ENCODE assay signal across 13 mouse cellular contexts in the genomic region with DNA sequence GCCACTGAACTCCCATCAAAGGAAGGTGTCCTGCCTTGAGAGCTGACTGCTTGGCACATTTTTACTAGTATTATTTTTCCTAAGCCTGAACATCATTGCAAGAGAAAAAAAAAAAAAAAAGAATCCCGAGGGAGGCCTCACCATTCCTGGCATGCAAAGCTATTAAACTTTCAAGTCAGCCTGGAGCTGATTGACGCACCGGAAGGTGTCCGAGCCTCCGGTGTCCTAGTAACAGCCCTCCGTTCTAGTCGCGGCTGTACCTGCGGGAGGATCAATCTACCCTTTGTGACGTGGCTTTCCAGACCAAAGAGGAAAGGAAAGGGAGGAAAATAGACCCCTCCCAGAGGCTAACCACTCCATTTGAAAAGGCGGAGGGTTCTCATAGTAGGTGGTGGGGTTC. TPM values are rescaled to one million over a fixed set of nuclear protein-coding genes. Genes with fewer than 3 reads are reported as not detected.
DNase-seq lines count a peak whose midpoint lies in the region; ATAC-seq and TF ChIP-seq lines count a peak whose summit lies in the region.
"Had no signal": no experiment of that assay in that cellular context is flagged by ENCODE, and none has a peak within 500 bp of the region (broad histone marks: within the 10 kb centered on the region; RNA-seq: fewer than 3 reads in every experiment).

No protein-coding gene starts in this region.

- 20% methylated on average over 11 of the region's 11 CpGs for WGBS in intestine, embryonic 14.5 days
- 27% methylated on average over 11 of the region's 11 CpGs for WGBS in intestine, embryonic 15.5 days
- WGBS in limb, embryonic 12.5 days: 12% methylated on average over 11 of the region's 11 CpGs
- 35% methylated on average over 11 of the region's 11 CpGs for WGBS in forebrain, embryonic 13.5 days

- H3K27me3 ChIP-seq in intestine, embryonic 14.5 days (replicated peaks; ENCODE audit: control insufficient read depth, insufficient read depth, low read length): no peaks in the 10 kb centered on the region
- no peaks in the 10 kb centered on the region for H3K27me3 ChIP-seq in intestine, embryonic 15.5 days (replicated peaks)
- H3K27me3 ChIP-seq in testis, adult 2 months (ENCODE audit: control insufficient read depth, insufficient read depth, low read length): no peaks in the 10 kb centered on the region
- H3K27me3 ChIP-seq in limb, embryonic 12.5 days: no peaks in the 10 kb centered on the region
- no peaks in the 10 kb centered on the region for H3K27me3 ChIP-seq in forebrain, embryonic 13.5 days

- peak overlapping the region; percentile 24; the same call in 1 of the 2 replicates for H3K4me2 ChIP-seq in intestine, embryonic 14.5 days (ENCODE audit: low read length)
- no peak overlapping the region for H3K4me2 ChIP-seq in intestine, embryonic 15.5 days (replicated peaks)
- peak overlapping the region; percentile 38 for H3K4me2 ChIP-seq in limb, embryonic 12.5 days
- H3K4me2 ChIP-seq in forebrain, embryonic 13.5 days: no peak overlapping the region; the same call in 1 of the 2 replicates

- intact Hi-C loops in left cerebral cortex, postnatal 4 days (cut with DNase I): loop anchor here (10.0 kb wide), 1 partner anchor 107 kb away; the partner anchor contains the start of gene Cdv3

- TF ChIP-seq POLR2A in testis, adult 2 months (IDR thresholded peaks at IDR 0.05; ENCODE audit: control insufficient read depth, low read depth, low read length): no peak; the same call in 1 of the 2 replicates

- no peak overlapping the region for H3K27ac ChIP-seq in intestine, embryonic 14.5 days (ENCODE audit: low read depth)
- no peak overlapping the region for H3K27ac ChIP-seq in intestine, embryonic 15.5 days
- H3K27ac ChIP-seq in testis, adult 2 months (ENCODE audit: control insufficient read depth, insufficient read depth, low read depth, low read length): no peak overlapping the region
- H3K27ac ChIP-seq in limb, embryonic 12.5 days: 0 out of 2 replicates have a peak overlapping the region, but pooled peaks have one; percentile 54
- H3K27ac ChIP-seq in forebrain, embryonic 13.5 days: no peak overlapping the region

- H3K4me3 ChIP-seq in intestine, embryonic 14.5 days (ENCODE audit: low read depth, low read length): no peak overlapping the region
- H3K4me3 ChIP-seq in intestine, embryonic 15.5 days (replicated peaks): no peak overlapping the region
- H3K4me3 ChIP-seq in testis, adult 2 months (ENCODE audit: control insufficient read depth, low read depth, low read length): peak overlapping the region; percentile 72
- H3K4me3 ChIP-seq in limb, embryonic 12.5 days (replicated peaks): no peak overlapping the region
- no peak overlapping the region for H3K4me3 ChIP-seq in forebrain, embryonic 13.5 days

- no peak overlapping the region for H3K9ac ChIP-seq in intestine, embryonic 14.5 days (ENCODE audit: low read length)
- no peak overlapping the region for H3K9ac ChIP-seq in intestine, embryonic 15.5 days
- H3K9ac ChIP-seq in limb, embryonic 12.5 days (replicated peaks): no peak overlapping the region
- no peak overlapping the region for H3K9ac ChIP-seq in forebrain, embryonic 13.5 days

- DNase-seq in intestine, embryonic 14.5 days (ENCODE audit: low spot score): no peak
- no peak for DNase-seq in testis, postnatal 10 days (ENCODE audit: low spot score)
- no peak for DNase-seq in left cerebral cortex, postnatal 4 days
- DNase-seq: cerebellum, adult 2 months; kidney, adult 8-10 months; layer of hippocampus, adult 9-11 months; right cerebral cortex, postnatal 14 days; thymus, postnatal 14 days had no signal

- H3K9me3 ChIP-seq in intestine, embryonic 14.5 days (ENCODE audit: control insufficient read depth, low read length): no peaks in the 10 kb centered on the region
- H3K9me3 ChIP-seq in intestine, embryonic 15.5 days: no peaks in the 10 kb centered on the region
- H3K9me3 ChIP-seq in limb, embryonic 12.5 days: no peaks in the 10 kb centered on the region
- no peaks in the 10 kb centered on the region for H3K9me3 ChIP-seq in forebrain, embryonic 13.5 days (replicated peaks)

- no peak for ATAC-seq in intestine, embryonic 14.5 days (replicated peaks; ENCODE audit: low FRiP score, low TSS enrichment, low read depth)
- ATAC-seq in intestine, embryonic 15.5 days: no peak
- ATAC-seq in limb, embryonic 12.5 days (ENCODE audit: insufficient number of reproducible peaks, insufficient read depth, low FRiP score, low TSS enrichment, low read depth): 0 out of 2 replicates have a peak, but pooled peaks have one; percentile 11
- no peak for ATAC-seq in forebrain, embryonic 13.5 days
- ATAC-seq: lung, postnatal 0 days had no signal

- peaks cover 3% of the 10 kb centered on the region; the same call in 1 of the 2 replicates for H3K4me1 ChIP-seq in intestine, embryonic 14.5 days (replicated peaks; ENCODE audit: control insufficient read depth, insufficient read depth, low read length)
- H3K4me1 ChIP-seq in intestine, embryonic 15.5 days (replicated peaks): no peaks in the 10 kb centered on the region
- H3K4me1 ChIP-seq in testis, adult 2 months (ENCODE audit: control insufficient read depth, insufficient read depth, low read length): peaks cover 3% of the 10 kb centered on the region
- H3K4me1 ChIP-seq in limb, embryonic 12.5 days (replicated peaks): peaks cover 22% of the 10 kb centered on the region
- H3K4me1 ChIP-seq in forebrain, embryonic 13.5 days: peaks cover 25% of the 10 kb centered on the region; the same call in 1 of the 2 replicates

- no peak for TF ChIP-seq CTCF in testis, adult 2 months (IDR thresholded peaks at IDR 0.05; ENCODE audit: control insufficient read depth, insufficient read depth, insufficient replicate concordance, low read depth, low read length)

- no peaks in the 10 kb centered on the region for H3K36me3 ChIP-seq in intestine, embryonic 14.5 days (ENCODE audit: control insufficient read depth, insufficient read depth, low read length)
- H3K36me3 ChIP-seq in intestine, embryonic 15.5 days: no peaks in the 10 kb centered on the region
- H3K36me3 ChIP-seq in testis, adult 2 months (ENCODE audit: control insufficient read depth, insufficient read depth, low read length): no peaks in the 10 kb centered on the region
- no peaks in the 10 kb centered on the region for H3K36me3 ChIP-seq in limb, embryonic 12.5 days
- no peaks in the 10 kb centered on the region for H3K36me3 ChIP-seq in forebrain, embryonic 13.5 days (ENCODE audit: poor library complexity, severe bottlenecking)

RNA-seq across cellular contexts. Expression of gene Bfsp2, which starts 8.4 kb away (rescaled TPM):
- polyA plus RNA-seq in intestine, embryonic 14.5 days (2014; fragmentation: Nextera tagmentation; extraction: Ambion mirVana): 0.24 and 0.30 TPM in 2 replicates
- polyA plus RNA-seq in intestine, embryonic 15.5 days (2015; fragmentation: Nextera tagmentation; extraction: Ambion mirVana): 0.19 and 0.76 TPM in 2 replicates
- 0.74 and 0.75 TPM in 2 replicates for polyA plus RNA-seq in testis, adult 2 months (2012; rRNA removed)
- 1.2 and 1.5 TPM in 2 replicates for polyA plus RNA-seq in limb, embryonic 12.5 days (2016; fragmentation: Nextera tagmentation; extraction: Ambion mirVana)
- polyA plus RNA-seq in forebrain, embryonic 13.5 days (2015; fragmentation: Nextera tagmentation; extraction: Ambion mirVana): 1.8 and 2.5 TPM in 2 replicates
- total RNA-seq in left cerebral cortex, postnatal 4 days (2021): 1 to 10 TPM in 1 of 2 experiments, under 1 TPM in 1; 0.77 to 1.5 TPM

Comparison
In these comparisons a context has a peak if more than half of its experiments do, and no peak if none do; other contexts are left out.
1. H3K4me2 ChIP-seq: peak in intestine, embryonic 14.5 days (single experiment) and limb, embryonic 12.5 days (single experiment); none in intestine, embryonic 15.5 days (single experiment) and forebrain, embryonic 13.5 days (single experiment).